Mouse (Mus musculus) lung, adult 2 months (tissue): Measurements from ENCODE around the gene Creb1. TPM values are rescaled to one million over a fixed set of nuclear protein-coding genes. Genes with fewer than 3 reads are reported as not detected.

Experiments used
- DNase-seq: peaks from one replicate; pipeline ENCODE4 v3.0.0; 2022
- H3K4me1 ChIP-seq: fragments of 200-500 bp; 2 replicates; pipeline ENCODE4 v1.6.1; 2011; ENCODE audit warnings: low read length; ENCODE audit not compliant: control insufficient read depth, insufficient read depth
- H3K4me3 ChIP-seq: fragments of 200-500 bp; replicated peaks from 2 replicates; pipeline ENCODE3; 2011; ENCODE audit warnings: low read depth, mild to moderate bottlenecking, control low read depth, low read length; ENCODE audit errors: extremely low read depth
- CTCF ChIP-seq: fragments of 200-500 bp; IDR thresholded peaks from 2 replicates; pipeline ENCODE4 v1.5.1; 2011; ENCODE audit warnings: mild to moderate bottlenecking, low read length, control low read depth; ENCODE audit not compliant: insufficient read depth
- POLR2A ChIP-seq: fragments of 200-500 bp; IDR thresholded peaks from 2 replicates; pipeline ENCODE4 v1.6.1; 2011; ENCODE audit warnings: low read depth, mild to moderate bottlenecking, control low read depth, low read length, borderline replicate concordance; ENCODE audit errors: extremely low read depth
- WGBS: fragments of 180-500 bp; shearing (Covaris S2); methylation state at CpG from one replicate; pipeline ENCODE4 v1.1.7; 2018; 5-methylcytosine and 5-hydroxymethylcytosine counted together
- polyA plus RNA-seq: library from polyadenylated mRNA; depleted of rRNA; stranded (reverse); fragments of >200 nt; gene quantifications from 2 replicates; pipeline ENCODE4 v1.2.3, GENCODE M21; 2012

The Creb1 gene
- polyA plus RNA-seq, 1 experiment, result 19.7 TPM

DNA sequence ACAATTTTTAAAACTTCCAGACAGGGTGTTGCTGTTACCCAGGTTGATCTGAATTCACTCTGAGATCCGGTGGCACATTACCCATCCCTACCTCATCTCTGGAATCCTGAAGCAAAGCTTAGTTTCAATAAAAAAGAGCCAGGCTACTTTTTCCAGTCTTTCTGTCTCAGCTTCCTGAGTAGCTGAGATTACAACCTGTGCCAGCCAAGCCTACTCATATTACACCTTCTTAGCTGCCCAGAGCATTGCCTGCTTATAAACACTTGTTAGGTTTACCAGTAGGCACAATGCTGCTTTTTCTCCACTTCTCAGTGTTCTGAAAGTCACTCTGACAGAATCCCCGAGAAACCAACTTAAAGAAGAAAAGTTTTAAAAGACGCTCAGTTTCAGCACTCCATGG is 46.4 kb downstream of the Creb1 start:
- Histone ChIP-seq H3K4me1 (peaks cover 3% of the 10 kb centered on the region; the same call in 1 of the 2 replicates), H3K4me3 (no peak overlapping the region)
- DNase-seq, result no peak
- 91% methylated on average over 3 of the region's 3 CpGs for WGBS
- TF ChIP-seq CTCF (no peak), POLR2A (no peak)

GRCm38 (mm10) chr1:64598926-64599325 is 66.5 kb downstream of the Creb1 start:
- no peaks in the 10 kb centered on the region; the same call in none of the 2 replicates for H3K4me1 ChIP-seq
- no peak overlapping the region for H3K4me3 ChIP-seq
- 45% methylated on average over 5 of the region's 5 CpGs for WGBS
- DNase-seq, result no peak
- TF ChIP-seq POLR2A (no peak), CTCF (no peak)

GRCm38 (mm10) chr1:64600413-64601077 is 68.1 kb downstream of the Creb1 start:
- DNase-seq, result no peak
- Histone ChIP-seq H3K4me3 (no peak overlapping the region), H3K4me1 (no peaks in the 10 kb centered on the region; the same call in none of the 2 replicates)
- WGBS, result 54% methylated on average over 7 of the region's 7 CpGs
- TF ChIP-seq CTCF (no peak), POLR2A (no peak)

GRCm38 (mm10) chr1:64601242-64601842 is 68.9 kb downstream of the Creb1 start:
- WGBS, result 73% methylated on average over 6 of the region's 6 CpGs
- TF ChIP-seq CTCF (no peak), POLR2A (no peak)
- DNase-seq, result no peak
- no peaks in the 10 kb centered on the region; the same call in 1 of the 2 replicates for H3K4me1 ChIP-seq
- no peak overlapping the region for H3K4me3 ChIP-seq

DNA sequence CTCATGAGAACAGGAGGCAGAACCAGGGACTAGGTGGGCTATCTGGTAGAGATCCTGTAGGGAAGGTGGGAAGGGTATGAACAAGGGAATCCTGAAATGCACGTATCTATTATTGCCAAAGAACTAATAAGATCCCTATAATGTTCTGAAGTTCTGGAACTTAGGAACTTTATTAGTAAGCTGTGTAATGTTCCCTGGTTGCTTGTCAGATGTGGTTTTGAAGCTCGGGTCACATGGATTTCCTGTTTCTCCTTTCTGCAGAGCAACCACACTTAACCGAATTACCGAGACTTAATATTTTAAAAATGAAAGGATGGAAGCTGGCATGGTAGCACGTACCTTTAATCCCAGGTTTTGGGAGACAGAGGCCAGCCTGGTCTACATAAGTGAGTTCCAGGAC is 70.9 kb downstream of the Creb1 start:
- TF ChIP-seq POLR2A, result no peak
- no peak for TF ChIP-seq CTCF
- no peaks in the 10 kb centered on the region; the same call in 1 of the 2 replicates for H3K4me1 ChIP-seq
- 71% methylated on average over 5 of the region's 5 CpGs for WGBS
- no peak for DNase-seq
- no peak overlapping the region for H3K4me3 ChIP-seq

DNA sequence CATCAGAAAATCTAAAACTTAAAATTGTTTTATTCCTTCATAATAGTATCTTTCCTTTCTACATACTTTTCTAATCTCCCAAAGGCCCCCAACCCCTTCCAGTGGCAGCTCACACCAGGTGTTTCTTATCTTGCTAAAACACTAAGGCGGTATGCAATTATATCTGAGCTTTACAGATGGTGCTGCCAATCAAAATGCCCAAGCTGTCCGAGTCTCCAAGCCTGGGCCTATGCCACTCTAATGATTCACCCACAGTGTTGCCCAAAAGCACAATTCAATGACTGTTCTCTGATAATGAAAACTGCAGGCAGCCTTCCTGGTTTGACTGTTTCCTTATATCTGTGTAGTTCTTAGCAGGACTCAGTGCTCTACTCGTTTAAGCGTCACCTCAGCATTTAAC is 76.7 kb downstream of the Creb1 start:
- 82% methylated on average over 4 of the region's 4 CpGs for WGBS
- no peaks in the 10 kb centered on the region for H3K4me1 ChIP-seq
- DNase-seq, result no peak
- TF ChIP-seq POLR2A, result no peak
- TF ChIP-seq CTCF, result no peak
- no peak overlapping the region for H3K4me3 ChIP-seq

GRCm38 (mm10) chr1:64609976-64610375 is 77.5 kb downstream of the Creb1 start:
- 77% methylated on average over 9 of the region's 9 CpGs for WGBS

GRCm38 (mm10) chr1:64614311-64614710 is 81.9 kb downstream of the Creb1 start:
- H3K4me3 ChIP-seq, result no peak overlapping the region
- 78% methylated on average over 9 of the region's 9 CpGs for WGBS
- no peaks in the 10 kb centered on the region for H3K4me1 ChIP-seq
- no peak for TF ChIP-seq POLR2A
- TF ChIP-seq CTCF, result no peak
- no peak for DNase-seq

More at GRCm38 (mm10) chr1:64609976-64610375, 77.5 kb downstream of the Creb1 start:
- Histone ChIP-seq H3K4me1 (no peaks in the 10 kb centered on the region), H3K4me3 (no peak overlapping the region)
- TF ChIP-seq POLR2A (no peak), CTCF (no peak)
- DNase-seq, result no peak

- WGBS, result 79% methylated on average over 10 of the region's 10 CpGs
- DNase-seq, result no peak
- no peak for TF ChIP-seq CTCF
- no peak for TF ChIP-seq POLR2A
- H3K4me3 ChIP-seq, result no peak overlapping the region
- H3K4me1 ChIP-seq, result no peaks in the 10 kb centered on the region
Observed at GRCm38 (mm10) chr1:64614801-64615345, 82.4 kb downstream of the Creb1 start.

DNA sequence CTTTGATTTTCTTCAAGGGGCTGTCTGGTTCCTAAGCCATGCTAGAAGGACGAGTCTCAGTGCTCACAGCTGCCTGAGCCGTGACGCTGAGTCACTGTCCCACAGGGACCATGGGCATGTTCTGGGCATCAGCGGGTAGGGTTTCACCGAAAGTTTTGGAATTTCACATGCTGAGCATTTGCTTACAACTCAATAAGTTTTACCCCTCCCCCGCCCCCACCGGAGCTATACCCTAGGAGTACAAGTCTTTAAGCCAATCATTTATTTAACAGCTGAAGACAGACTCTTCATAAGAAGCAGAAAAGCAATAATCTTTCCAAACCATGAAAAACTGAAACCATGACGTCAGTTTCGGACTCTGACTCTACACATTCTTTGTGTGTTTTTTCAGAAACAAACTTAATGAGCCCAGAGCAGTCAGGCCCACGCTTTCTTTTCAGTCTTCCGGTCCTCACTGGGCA is 83.1 kb downstream of the Creb1 start:
- H3K4me1 ChIP-seq, result no peaks in the 10 kb centered on the region
- WGBS, result 75% methylated on average over 11 of the region's 11 CpGs
- no peak overlapping the region for H3K4me3 ChIP-seq
- TF ChIP-seq CTCF (no peak), POLR2A (no peak)
- DNase-seq, result no peak
